Mouse (Mus musculus) heart, adult 2 months (tissue): ENCODE data around the gene Epn3.

Experiments
- CTCF ChIP-seq: fragments of 200-600 bp; IDR thresholded peaks from 2 replicates; pipeline ENCODE4 v1.8.1; 2022; ENCODE audit warnings: antibody characterized with exemption, mild to moderate bottlenecking, moderate library complexity
- EP300 ChIP-seq: fragments of 200-500 bp; IDR thresholded peaks from 2 replicates; pipeline ENCODE4 v1.6.1; 2011; ENCODE audit warnings: low read depth, low read length, control low read depth; ENCODE audit not compliant: insufficient read depth

GRCm38 (mm10) chr11:94499661-94500152, at the start of gene Epn3:
- TF ChIP-seq CTCF (no peak), EP300 (no peak)
